Mouse (Mus musculus) 3T3-L1 (cell line): Measurements from ENCODE around the gene Ogn.
"Not testable (repeated sequence)": the region's sequence is repeated elsewhere in the genome, so short reads cannot be mapped to it uniquely, and the experiment has no call there.

Experiments
- DNase-seq: peaks from one replicate; pipeline ENCODE4 v3.0.0-alpha.2; 2015; ENCODE audit warnings: low read depth, low spot score

The Ogn gene

DNA sequence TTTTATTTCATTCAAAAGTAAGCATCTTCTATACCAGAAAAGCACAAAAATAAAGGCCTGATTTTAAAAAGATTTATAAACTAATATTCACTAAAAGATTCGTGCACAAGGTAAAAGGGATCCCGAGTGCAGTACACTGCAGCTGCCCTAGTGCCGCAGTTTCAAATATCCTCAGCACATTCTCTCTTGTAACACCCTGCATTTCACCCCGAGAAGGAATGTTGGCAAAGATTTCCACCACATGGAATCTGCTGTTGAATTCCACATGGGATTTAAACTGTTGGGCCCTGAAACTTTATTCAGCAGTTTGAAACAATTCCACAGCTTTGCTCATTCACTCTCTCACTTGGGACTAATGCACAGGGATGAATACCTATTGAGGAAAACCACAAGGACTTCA, at the start of gene Ogn:
Ogn (plus strand) TSS at position 333 of the 400 bp plus-strand sequence.
- peak; percentile 95 for DNase-seq

GRCm38 (mm10) chr13:49559185-49559584, 48.7 kb upstream of the Ogn start:
- peak; percentile 66 for DNase-seq

GRCm38 (mm10) chr13:49560886-49561285, 47.0 kb upstream of the Ogn start:
- DNase-seq, result peak; percentile 44

- no peak for DNase-seq
Measured at GRCm38 (mm10) chr13:49564347-49564746, 43.5 kb upstream of the Ogn start.

DNA sequence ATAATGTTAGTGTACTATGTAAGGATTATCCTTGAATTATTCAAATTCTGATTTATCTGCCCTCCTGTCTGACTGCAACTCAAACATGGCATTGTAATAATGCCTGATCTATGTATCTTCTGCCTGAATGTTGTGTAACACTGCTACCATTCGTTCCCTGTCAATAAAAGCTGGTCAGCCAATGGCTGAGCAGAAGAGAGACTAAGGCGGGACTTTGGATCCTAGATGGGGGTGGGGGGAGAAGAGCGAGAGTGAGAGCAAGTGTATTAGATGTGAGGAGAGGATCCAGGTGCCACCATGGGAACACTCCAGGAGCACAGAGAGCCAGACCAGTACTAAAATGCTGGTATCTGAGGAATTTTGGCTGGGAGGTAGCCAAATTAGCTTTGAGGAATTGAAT, 37.5 kb upstream of the Ogn start:
- no peak for DNase-seq

- DNase-seq, result no peak
Measured at GRCm38 (mm10) chr13:49571418-49571817, 36.4 kb upstream of the Ogn start.

DNA sequence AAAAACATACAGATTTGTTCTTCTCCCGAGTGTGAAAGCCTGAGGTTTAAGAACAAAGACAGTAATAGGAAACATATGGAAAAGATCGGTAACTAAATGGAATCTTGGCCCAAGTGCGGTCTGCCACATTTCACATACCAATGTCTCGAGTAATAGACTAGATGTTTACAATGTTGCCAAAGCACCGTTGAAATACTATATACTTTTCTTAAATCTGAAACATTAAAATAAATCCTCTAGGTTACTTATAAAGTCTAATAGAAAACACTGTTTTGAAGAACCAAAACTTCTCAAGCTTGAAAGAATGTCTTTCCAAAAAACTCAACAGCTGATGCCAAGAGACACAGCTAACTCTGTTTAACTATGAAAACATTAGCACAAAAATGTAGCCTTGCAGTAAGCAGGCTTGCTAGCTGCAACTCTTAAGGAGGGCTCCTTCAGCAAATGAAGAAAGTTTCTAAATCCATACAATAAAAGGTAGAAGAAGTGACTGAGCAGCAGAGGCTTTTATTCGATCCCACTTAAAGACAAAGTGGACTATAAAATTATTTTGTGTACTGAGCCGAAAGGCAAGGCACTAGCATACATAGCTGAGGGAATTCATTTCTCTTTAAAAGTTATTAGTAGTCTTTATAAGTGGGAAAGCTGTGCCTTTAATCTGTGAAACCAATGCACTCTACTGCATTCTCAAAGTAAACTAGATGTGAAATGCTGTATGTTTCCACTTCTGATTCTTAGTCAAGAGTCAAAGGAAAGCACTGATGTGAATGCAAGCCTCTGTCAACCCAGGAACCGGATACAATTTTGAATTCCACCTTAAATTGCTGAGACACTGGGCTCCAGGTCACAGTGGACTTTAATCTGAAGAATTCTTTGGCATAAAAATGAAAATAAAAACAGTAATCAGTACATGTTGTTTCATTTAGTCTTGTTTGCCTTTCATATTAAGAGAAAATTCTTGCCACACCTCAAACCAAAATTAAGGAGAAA, 26.0 kb upstream of the Ogn start, which contains the start of gene Omd:
Omd (plus strand) TSS at position 922 of the 990 bp plus-strand sequence.
- peak; percentile 96 for DNase-seq

DNA sequence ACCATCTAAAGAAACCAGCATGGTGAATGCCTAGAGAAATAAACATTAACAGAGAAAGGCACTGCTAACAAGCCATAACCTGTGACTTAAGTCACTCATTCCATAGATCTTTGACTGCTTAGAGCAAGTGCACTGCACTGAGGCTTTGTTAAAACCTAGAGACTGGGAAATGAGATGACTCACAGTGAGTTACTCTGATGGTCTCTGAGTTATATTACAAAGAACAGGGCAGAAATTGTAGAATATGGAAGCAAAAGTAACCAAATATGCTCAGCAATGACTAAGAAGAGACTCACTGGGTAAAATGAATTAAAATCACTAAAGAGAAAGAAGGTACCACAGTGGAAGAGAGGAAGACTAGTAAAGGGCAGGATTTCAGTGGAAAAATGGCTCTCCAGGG, 24.0 kb upstream of the Ogn start:
- DNase-seq, result peak; percentile 71

- peak; percentile 85 for DNase-seq
Measured at GRCm38 (mm10) chr13:49584307-49585005, 23.4 kb upstream of the Ogn start.

GRCm38 (mm10) chr13:49586062-49586461, 21.8 kb upstream of the Ogn start:
- DNase-seq, result peak; percentile 69

- DNase-seq, result not testable (repeated sequence)
Measured at GRCm38 (mm10) chr13:49602541-49602940, 5.3 kb upstream of the Ogn start.

GRCm38 (mm10) chr13:49603603-49604002, 4.2 kb upstream of the Ogn start:
- DNase-seq, result no peak

GRCm38 (mm10) chr13:49608589-49609322, 910 bp downstream of the Ogn start:
- DNase-seq, result peak; percentile 20

DNA sequence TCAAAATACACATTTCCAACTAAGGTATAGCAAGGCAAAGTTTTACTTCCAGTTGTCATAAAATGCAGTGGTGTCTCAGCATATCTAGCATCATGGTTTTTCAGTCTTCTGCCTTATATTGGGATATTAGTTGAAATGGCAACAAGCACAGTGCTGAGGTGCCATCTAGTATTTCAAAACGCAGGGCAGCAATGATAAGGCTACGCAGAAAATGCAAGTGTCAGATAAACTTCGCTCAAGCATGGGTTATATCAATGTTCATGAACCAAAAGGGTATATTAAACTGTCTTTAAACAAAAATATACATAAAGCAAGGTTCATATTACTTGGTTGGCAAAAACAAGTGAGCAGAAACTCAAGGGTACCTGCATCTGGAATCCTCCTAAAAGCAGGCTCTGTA, 9.2 kb downstream of the Ogn start:
- no peak for DNase-seq

- no peak for DNase-seq
Measured at GRCm38 (mm10) chr13:49618365-49618764, 10.5 kb downstream of the Ogn start.

DNA sequence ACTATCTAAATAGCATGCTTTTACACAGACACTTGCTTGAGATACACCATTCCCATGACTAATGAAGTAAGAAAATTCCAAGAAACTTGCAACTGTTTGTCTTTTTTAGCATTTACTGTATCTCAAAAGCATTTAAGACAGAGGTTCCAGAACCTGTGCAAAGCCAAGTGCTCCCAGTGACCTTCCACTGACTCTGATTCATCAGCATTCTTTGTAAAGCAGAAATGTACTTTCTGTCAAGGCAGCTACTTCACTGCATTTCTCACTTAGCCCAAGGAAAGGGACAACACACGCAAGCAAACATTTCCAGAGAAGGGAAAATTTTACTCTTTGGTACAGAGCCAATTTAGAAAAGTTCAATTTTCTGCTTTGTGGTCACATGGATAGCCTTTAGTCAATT, 15.4 kb downstream of the Ogn start:
- DNase-seq, result peak; percentile 67

GRCm38 (mm10) chr13:49628167-49628566, 20.3 kb downstream of the Ogn start:
- DNase-seq, result no peak

DNA sequence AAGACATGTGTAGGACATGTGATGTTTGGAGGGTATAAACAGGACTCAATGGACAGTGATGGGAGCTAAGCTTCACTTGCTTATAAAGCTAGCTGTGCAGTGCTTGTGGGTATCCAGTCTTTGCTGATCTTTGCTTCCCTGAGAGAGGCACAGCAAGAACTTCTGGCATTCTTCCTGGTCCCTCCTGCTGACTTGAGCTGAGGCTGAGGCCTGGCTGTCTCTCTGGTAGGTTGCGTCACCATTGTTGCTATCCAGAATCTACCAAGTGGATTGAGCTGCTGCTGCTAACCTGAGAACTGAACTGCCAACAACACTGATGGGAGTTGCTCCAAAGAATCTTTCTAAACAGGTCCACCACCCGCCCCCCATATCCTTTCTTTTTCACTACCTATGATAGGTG, 21.2 kb downstream of the Ogn start:
- DNase-seq, result peak; percentile 76

GRCm38 (mm10) chr13:49639965-49640364, 32.1 kb downstream of the Ogn start:
- no peak for DNase-seq

GRCm38 (mm10) chr13:49642650-49643049, 34.8 kb downstream of the Ogn start:
- peak; percentile 57 for DNase-seq

DNA sequence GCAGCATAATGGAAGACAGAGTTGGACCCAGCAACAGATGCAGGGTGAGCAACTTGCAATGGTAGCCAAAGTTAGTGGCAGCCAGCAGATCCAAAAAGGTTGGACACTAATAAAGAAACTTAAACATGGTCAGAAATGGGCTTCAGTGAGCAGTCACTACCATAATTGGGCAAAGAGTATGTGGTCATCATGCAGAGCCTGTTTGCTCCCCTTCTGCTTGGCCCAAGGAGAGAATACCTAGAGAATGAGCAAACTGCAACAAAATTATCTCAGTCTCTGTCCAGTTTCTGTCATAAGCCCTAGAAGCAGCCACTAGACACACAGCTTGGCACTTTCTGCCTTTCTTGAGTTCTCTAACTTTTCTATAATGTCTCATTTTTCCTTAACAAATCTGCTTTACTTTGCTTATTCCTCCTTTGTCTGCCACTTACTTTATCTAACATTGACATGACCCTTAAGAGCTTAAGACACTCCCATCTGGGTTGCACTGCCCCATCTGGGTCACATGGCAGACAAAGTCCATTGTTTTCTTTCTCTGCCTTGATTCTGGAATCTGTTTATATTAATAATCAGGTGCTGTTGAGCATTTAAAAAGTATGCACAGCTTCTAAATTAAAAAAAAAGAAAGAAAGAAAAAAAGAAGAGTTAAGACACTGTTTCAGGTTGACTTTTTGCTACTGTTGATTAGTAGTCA, 36.0 kb downstream of the Ogn start:
- DNase-seq, result peak; percentile 37
